Mouse (Mus musculus): ENCODE measurements at regions not wholly inside any gene's neighbourhood (a gene's known extent, or its start where the extent isn't known, plus 50 kb on each side); places are given as distances from the start of the nearest gene placed in this dataset.

- no peak for DNase-seq
Measured at GRCm38 (mm10) chr13:91274131-91274530, 50.4 kb upstream of the Atg10 start.

- no peak for DNase-seq
Measured at GRCm38 (mm10) chr13:91274615-91275014, 50.8 kb upstream of the Atg10 start.

GRCm38 (mm10) chr13:91279487-91279886 is 55.7 kb upstream of the Atg10 start:
- no peak for DNase-seq

DNA sequence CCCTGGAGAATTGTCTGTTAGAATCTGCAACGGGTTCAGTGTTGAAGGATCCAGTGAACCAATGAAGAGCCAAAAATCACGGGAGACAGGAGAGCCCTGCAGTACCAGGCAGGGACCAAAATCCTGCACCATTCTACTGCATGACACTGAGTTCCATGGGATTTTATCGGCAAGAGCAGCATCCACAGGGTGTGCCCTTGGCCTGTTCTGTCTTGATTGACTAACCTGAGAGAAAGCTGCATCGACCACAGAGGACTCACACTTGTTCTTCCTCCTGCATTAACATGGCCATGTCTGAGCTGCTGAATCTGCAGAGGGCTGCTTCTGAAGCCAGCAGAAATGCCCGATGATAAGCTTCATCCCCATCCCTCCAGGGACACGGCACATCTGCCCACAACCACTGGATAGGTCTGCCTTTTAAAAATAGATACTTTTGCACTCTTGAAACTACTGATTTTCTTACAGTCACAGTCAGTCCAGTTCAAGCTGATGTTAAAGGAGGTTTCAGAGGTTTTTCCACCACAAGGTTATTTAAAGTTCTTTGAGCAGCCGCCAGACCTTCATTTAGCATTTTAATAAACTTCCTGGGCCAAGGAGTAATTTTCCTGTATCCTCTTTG is 71.9 kb upstream of the Atg10 start:
- no peak for DNase-seq

DNA sequence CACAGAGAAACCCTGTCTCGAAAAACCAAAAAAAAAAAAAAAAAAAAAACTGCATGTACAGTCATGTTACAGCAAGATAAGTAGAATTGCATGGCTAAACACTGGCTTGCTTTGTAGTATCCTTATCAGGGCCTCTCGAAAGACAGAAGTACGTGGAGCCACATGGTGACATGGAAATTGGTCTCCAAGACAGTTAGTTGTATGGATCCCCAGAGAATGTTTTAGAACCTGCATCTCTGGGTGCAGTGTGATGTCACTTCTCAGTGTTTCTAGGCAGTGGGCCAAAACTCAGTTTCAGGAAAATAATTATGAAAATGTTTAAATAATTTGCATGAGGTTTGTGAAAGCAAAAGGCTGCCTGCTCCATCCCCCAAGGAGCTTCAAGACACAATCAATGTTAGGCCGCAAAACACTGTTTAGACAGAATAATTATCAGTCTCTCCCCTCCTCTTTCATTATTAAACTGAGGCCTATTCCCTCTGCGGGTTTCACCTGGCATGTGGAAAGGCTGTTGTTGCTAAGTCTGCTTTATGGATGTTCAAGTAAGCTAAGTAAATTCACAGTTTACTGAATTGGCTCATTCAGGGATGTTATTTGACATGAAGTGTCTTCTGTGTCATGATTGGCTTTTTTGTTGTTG is 72.9 kb upstream of the Atg10 start:
- no peak for DNase-seq

GRCm38 (mm10) chr13:91301849-91302248 is 78.1 kb upstream of the Atg10 start:
- DNase-seq = no peak

- DNase-seq = no peak
Measured at GRCm38 (mm10) chr13:91305697-91306405, 82.1 kb upstream of the Atg10 start.

GRCm38 (mm10) chr13:91306545-91306944 is 82.8 kb upstream of the Atg10 start:
- DNase-seq = peak; percentile 13 to 15

DNA sequence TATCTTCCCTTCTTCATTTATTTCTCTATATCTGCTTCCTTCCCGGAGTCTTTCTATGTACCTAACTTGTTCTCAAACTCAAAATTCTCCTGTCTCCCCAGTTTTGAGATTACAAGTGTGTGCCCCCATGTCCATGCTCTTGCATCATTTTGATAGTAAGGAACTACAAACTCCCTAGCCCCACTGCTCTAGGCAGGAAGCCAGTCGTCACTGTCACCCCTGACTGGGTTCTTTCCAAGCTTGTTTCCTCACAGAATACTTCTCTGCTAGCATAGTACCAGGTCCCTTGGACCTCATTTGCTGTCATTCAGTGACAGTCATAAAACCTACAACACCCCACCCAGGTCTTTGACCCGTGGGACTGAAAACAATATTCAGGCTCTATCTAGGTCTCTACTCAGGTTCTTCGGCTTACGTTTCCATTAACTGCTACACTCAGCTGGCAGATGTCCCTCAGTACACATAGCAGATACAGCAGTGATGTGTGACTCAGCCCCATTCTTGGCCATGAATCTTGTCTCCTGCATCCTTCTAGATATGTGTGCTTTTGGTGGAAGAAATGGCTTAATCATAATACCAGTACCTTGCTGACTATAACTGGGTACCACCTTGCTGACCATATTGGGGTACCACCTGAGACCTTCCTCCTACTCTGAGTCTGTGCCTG is 89.3 kb upstream of the Atg10 start:
- DNase-seq = no peak

GRCm38 (mm10) chr13:91322331-91322730 is 98.6 kb upstream of the Atg10 start:
- no peak for DNase-seq

DNA sequence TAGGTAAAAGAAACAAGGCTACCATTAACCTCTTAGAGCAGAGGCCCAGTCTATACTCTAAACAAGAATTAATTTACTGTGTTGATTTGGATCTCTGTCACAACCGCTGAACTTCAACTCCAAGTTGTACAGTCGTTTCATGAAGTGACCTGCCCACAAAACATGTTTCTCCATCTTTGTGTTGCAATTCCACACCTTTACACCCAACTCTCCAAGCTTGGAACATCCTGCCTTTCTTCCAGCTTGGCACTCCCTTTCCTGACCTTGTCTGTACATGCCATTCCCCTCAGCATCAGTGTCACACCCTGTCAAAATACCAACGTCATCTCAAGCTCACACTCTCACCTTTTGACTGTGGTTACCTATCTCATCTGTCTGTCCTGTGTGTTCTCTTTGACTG is 103.1 kb upstream of the Atg10 start:
- no peak for DNase-seq

- DNase-seq = no peak
Measured at GRCm38 (mm10) chr13:91334283-91334682, 110.5 kb upstream of the Atg10 start.

DNA sequence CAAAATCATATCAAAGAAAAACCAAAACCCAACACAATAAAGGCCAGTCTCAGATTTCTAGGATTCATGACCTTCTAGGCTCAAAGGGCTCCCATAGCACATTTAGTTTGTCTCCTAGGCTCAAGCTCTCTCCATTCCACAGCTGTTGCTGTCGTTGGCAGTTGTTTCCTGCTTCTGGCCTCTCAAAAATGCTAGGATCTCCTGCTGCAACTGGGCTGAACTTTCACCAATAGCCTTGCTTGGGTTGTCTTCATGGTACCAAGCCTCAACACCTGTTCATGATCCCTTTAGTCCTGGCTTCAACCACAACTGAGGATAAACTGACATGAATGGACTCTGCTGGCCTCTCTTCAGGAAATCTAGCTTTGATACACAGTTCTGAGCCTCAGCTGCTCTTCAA is 115.9 kb upstream of the Ssbp2 start:
- no peak for DNase-seq

- DNase-seq = no peak
Measured at GRCm38 (mm10) chr13:91348489-91349083, 111.5 kb upstream of the Ssbp2 start.

- DNase-seq = no peak
Measured at GRCm38 (mm10) chr13:91352311-91352710, 107.8 kb upstream of the Ssbp2 start.

DNA sequence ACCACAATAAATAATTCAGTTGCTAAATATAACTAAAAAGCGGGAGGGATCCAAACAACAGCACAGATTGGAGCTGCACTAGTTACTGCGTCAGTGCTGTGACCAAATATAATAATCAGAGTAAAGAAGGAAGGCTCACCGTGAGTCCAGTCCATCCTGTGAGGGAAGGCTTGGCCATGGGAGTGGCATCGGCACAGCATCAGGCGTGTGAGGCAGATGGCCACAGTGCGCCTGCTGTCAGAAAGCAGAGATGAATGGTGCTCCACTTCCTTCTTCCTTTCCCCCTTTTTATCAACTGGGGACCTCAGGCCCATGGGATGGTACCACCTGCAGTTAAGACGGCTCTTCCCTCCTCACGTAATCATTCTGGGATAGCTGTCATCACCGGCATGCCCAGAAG is 103.6 kb upstream of the Ssbp2 start:
- no peak for DNase-seq

GRCm38 (mm10) chr13:91360121-91360520 is 100.0 kb upstream of the Ssbp2 start:
- DNase-seq = no peak

- DNase-seq = no peak
Measured at GRCm38 (mm10) chr13:91365270-91365952, 94.7 kb upstream of the Ssbp2 start.

DNA sequence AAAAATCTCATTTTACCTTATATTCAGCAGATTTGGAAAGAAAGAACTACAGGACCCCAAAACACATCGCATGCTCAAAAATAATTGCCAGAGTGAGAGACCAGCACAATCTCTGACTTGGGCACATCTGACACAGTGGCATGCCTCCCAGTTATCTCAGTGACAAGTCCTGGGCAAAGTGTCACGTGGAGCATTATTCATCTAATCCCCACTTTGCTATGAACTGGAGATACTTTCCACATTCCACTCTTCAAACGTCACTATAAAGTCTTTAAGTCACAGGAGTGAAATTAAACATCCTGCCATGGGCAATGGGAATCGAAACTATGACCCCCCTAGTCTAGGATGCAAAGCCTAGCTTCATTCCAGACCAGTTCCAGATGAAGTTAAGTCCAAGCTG is 93.5 kb upstream of the Ssbp2 start:
- DNase-seq = no peak

DNA sequence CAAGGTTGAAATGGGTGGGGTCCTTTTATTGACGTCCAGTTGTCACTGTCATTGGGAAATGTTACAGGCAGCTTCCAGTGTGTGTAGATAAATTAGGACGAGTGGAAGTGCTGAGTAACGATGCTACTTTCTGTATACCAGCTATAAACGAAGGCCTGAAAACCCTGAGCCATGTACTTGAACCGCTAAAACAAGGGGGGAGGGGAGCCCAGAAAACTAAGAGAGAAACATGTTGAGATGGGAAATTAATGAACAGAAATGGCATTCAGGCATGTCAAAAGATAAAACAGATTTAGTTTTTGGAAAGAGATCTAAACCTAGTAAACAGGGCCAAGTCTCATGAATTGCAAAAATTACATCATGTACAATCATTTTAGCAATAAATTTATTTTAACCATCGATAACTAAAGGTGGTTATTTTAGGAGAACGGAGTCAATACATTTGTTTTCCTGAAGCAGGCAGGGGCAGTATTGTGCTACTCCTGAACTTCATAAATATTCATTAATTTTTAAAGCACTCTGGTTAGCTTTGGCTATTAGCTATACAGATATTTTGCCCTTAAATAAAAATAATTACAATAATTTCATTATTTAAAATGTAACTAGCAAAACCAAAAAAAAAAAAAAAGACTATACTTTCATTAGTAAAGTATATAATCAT is 92.1 kb upstream of the Ssbp2 start:
- no peak for DNase-seq

- no peak for DNase-seq
Measured at GRCm38 (mm10) chr13:91368664-91369063, 91.4 kb upstream of the Ssbp2 start.

DNA sequence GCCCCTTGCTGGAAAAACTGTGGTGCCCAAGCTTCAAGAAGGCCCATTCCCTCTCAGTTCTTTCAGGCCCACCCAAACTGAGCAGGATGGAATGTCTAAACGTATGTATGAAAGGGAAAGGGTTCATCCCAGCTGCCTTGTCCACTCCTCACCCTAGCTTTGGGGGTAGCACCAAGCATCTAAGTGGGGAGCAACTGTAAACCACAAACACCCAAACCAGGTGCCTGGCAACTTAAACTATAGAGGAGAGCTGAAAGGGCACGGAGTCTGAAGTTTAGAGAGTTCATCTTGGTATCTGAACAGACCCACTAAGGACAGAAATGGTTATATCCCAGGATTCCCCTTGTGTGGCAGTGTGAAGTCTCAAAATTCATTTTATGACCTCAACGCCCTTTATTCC is 90.1 kb upstream of the Ssbp2 start:
- DNase-seq = no peak

Measured in B cell, adult 2 months (primary cell).